Mouse (Mus musculus) neural tube, embryonic 10.5 days (tissue): ENCODE measurements around the gene Set.
A peak's percentile ranks its signal among the peaks of the same experiment; 100 is the strongest.

Source experiments
- DNase-seq: peaks from one replicate; pipeline ENCODE4 v3.0.0-alpha.2; 2017; ENCODE audit warnings: low spot score; ENCODE audit errors: extremely low spot score

Gene Set

DNA sequence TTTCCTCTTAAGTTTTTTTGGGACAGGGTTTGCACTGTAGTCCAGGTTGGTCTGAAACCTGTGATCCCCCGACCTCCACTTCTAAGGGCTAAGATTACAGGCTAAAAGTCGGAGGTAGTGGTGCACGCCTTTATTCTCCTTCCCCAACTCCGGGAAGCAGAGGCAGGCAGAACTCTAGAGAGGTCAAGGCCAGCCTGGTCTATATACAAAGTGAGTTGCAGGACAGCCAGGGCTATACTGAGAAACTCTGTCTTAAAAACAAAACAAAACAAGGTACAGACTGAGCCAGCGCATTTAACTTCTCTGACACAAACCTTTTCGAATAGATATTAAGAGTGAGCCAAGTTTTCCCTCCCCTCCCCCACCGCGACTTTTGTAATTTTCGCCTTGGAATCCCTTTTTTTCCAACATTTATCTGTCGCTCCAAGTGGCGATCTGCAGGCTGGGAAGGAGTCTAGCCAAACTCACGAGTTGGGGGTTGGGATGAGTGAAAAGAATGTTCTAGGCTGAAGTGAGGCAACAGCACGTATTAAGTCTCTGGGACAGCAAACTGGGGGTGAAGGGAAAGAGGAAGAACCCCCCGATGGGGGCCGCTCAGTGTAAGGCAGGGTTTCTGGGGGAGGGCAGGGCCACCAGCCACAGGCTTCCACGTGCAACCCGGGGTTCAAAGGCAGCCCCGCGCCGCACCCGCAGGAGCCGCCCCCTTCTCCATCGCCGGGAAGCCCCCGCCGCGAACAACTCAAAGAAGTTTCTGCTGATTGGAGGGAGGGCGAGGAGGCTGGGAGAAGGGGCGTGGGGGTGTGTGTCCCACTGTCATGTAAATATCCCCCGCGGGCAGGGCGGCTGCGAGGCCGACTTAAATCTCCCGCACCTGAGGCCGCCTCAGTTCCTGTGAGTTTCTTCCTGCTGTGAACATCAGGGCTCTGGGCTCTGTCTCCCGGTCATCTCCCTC lies 4.3 kb downstream of the Set start:
- peak; percentile 84 for DNase-seq

DNA sequence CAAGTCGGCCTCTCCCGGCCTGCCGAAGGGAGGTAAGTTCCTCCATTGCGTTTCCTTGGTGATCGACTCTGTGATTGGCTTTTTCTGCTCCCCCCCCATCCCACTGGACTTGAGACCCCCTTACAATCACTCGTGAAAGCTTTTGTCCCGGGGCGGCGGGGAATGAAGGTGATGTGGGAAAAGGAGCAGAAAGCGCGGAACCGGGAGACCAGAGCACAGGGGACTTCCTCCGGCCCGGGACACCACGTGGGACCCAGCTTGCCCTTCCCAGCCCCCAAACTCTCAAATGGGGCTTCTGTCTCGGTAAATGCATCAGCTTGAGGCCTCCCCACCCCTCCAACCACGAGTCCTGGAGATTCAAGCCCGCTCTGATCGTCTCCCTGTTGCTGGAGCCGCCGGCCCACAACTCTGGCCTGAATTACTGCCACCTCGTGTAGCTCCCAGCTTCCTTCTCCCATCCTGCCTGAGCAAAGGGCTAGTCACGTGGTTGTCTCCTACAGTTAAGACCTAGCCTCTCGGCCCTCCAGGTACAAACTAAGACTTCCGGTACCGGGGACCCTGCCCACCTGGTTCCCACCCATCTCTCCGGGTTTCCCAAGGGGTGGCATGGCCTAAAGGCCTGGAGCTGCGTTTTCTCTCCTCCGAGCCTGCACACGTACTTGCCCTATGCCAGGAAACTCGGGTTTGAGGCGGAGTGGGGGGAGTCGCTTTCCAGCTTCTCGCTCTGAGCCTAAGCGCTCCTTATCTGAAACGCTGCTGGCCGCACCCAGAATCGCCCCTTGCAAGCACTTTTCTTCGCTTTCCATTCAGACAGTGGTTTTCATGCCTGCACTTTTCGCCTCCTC lies 5.3 kb downstream of the Set start:
- peak; percentile 86 for DNase-seq

DNA sequence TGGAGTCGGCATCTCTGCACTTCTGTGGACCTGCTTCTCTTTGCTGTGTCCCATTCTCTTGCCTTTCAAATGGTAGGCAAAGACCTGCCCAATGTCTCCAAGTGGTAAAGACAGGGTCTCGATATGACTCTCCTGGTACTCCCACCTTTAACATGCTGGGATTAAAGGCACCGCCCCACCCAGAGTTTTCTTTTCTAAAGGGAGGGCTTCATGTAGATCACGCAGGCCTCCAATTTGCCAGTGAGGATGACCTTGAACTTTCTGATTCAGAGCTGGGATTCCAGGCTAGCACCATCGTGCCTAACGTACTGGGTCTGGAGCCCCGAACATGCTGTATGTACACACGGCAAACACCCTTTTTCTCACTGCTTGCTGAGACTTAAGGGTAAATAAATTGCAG lies 6.1 kb downstream of the Set start:
- no peak for DNase-seq

DNA sequence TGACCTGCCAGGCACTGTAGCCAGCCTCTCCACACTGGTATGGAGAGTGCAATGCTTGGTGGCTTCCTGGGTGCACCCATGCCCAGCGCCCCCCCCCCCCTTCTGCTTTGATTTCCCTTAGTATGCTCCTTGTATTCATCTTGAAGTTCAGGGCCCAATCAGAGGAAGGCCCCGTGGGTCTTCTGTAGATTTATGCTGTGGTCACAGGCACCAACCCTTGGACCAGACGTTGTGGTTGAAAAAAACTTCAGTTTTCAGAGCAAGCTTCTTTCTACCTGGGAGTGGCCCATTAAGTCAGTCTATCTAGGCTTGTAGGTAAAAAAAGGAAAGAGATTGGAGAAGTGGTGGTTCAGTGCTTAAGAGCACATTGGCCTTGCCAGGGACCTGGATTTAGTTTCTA lies 6.6 kb downstream of the Set start:
- DNase-seq = no peak

DNA sequence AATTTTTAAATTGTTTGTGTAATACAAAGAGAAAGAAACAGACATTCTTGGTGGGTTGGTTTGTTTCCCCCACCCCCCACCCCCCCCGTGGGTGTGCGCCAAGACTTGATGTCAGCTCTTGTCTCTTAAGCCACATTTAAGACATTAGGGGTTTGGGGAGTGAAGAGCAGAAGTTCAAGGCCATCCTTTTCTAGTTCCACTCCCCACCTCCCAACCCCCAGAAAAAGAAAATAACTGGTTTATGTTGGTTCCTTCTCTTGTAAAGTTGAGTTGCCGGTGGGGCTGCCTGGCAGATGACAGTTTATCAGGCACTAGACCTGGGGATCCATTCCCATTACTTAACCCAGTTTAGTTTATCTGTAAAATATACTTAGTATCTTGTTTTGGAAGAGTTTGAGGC lies 7.1 kb downstream of the Set start:
- no peak for DNase-seq

DNA sequence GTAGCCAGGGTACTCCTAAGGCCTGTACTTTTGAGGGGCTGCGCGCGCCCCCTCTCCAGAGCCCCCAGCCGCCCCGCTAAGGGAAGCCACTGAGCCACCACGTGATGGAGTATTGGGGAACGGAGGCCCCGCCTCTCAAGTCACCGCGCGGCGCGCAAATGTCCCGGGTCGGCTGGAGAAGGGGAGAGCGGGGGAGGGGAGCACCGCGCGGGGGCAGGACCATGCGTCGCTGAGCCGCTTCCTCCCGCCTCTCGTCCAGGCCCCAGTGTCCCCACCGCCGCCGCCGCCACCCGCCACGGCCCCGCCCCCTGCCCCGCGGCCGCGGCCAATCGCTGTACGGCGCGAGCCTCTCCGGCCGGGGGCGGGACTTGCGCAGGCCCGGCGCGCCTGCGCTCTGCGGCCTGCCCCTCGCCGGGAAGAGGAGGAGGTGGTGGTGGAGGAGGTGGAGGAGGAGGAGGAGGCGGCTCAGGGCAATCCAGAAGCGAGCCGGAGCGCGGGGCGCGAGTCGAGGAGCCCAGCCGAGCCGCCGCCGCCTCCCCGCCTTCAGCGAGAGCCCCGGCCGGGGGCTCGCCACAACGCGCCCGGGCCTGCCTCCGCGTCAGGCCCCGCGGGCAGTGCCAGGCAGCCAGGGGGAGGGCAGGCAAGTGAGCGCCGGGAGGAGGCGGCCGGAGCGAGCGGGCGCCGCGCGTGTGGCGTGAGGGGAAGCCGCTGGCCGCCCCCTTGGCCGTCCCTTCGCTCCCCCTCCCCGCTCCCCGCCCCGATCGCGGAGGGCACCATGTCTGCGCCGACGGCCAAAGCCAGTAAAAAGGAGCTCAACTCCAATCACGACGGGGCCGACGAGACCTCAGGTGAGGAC lies 9.1 kb downstream of the Set start:
- peak; percentile 94 for DNase-seq

DNA sequence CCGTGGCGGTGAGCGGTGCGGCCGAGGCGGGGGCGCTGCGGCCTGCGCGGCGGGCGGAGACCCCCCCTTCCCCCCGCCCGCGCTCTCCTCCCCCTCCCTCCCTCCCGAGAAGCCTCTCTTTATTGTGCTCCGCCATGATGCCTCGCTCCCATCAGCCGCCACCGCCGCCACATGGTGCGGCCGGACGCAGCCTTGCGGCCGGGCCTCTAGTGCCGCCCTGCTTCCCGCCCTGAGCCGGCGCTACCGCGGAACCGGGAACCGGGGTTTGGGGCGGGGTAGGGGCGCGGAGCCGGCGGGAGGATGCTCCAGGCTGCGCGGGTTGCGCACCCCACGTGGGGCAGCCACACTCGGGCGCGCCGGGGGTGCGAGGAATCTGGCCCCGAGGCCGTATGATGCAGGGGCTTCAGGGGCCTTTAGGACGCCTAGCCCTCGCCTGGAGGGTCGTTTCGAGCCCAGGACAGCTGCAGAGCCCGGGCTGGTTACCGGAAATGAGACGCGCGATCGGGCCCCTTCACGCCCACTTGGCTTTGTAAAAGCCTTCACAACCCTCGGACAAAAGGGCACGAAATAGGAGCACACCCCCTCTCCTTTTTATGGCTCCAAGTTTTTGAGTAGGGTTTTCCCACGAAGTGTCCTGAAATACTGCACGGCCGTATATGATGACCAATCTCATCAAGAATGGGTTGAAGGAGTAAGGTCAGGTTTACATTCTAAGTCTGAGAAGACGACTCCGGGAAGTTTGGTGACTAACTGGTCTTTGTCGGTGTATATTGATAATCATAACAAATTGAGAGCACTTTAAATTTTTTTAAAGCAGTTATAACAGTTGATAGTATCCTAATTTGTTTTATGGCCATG lies 10.1 kb downstream of the Set start:
- peak; percentile 73 for DNase-seq

DNA sequence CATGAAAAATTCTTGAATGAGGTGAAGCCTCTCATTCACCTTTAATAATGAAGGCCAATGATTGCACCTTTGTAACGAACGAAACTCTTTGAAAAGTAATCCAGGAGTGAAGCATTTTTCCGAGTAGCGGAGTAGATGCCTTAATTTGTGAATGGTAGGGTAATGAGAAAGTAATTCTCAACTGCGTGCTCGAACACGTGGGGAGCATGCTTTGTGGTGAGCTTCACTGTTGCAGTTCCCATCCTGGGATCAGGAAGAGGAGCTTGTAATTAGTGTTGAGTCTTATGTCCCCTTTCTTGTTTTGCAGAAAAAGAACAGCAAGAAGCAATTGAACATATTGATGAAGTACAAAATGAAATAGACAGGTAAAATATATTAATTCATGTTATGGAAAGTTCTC lies 10.8 kb downstream of the Set start:
- DNase-seq = no peak

DNA sequence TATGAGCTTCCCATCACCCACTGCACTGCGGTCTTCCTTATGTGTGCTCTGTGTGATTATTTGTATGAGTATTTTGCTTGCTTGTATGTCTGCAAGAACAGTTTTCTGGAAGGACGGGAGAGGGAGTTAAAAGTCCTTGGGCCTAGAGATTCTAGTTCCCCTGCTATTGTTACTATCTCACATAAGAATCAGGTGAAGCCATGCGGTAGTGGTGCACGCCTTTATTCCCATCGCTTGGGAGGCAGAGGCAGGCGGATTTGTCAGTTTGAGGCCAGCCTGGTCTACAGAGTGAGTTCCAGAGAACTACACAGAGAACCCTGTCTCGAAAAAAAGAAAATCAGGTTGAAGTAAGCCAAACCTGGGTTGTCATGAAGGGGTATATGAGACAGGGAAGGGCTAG lies 15.7 kb downstream of the Set start:
- DNase-seq = no peak

DNA sequence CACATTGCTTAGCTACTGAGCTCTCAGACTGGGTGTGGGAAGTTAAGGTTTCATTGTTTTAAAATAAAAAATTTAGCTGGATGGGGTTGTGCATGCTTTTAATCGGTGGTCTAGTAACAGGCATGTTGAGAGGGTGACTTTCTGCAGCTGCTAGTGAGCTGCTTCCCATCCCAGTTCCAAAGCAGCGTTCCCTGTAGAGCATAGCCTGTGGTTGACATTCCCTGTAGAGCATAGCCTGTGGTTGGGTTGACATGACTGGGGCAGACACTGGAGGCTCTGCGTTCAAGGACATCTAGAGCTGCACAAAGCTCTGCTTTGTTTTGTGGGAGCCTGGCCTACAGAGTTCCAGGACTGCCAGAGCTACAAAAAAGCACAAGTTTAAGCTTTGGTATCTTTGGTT lies 16.1 kb downstream of the Set start:
- no peak for DNase-seq

DNA sequence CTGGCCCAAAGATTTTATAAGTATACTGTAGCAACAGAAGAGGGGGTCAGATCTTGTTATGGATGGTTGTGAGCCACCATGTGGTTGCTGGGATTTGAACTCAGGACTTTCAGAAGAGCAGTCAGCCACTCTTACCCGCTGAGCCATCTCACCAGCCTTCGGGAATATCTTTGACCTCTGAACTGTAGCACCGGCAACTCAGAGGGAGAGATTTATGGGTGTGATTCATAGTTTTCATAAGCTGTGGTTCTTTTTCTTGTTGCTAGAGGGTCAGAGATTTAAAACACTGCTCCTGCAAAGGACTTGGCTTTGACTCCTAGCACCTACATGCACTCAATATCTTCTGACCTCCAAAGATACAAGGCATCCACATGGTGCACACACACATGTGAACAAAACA lies 18.4 kb downstream of the Set start:
- no peak for DNase-seq

DNA sequence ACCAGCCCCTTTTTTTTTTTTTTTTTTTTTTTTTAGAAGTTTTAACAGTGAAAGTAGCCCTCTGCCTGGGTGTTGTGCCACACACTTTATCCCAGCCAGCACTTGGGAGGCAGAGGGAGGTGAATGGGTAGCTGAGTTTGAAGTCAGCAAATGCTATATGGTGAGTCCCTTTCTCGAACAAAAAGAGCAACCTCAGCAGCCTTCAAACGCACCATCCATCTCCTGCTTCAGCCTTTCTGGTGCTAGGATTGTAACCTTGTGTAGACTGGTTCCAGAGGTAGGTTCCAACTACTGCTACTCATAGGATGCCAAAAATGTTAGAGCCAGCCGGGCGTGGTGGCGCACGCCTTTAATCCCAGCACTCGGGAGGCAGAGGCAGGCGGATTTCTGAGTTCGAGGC lies 19.3 kb downstream of the Set start:
- no peak for DNase-seq

DNA sequence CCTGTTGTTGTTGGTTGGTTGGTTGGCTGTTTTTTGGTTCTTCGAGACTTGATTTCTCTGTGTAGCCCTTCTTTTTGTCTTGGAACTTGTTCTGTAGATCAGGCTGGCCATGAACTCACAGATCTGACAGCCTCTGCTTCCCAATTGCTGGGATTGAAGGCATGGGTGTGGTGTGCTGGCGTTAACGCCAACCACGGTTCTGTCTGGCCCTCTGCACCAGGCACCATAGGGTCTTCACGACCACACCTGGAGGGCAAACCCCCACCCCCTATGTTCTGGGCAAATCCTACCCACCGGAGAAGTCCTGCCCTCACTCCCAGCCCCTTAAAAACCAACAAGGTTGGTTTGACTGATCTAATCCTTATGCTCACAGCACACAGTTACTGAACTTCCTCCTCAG lies 19.8 kb downstream of the Set start:
- DNase-seq = no peak

DNA sequence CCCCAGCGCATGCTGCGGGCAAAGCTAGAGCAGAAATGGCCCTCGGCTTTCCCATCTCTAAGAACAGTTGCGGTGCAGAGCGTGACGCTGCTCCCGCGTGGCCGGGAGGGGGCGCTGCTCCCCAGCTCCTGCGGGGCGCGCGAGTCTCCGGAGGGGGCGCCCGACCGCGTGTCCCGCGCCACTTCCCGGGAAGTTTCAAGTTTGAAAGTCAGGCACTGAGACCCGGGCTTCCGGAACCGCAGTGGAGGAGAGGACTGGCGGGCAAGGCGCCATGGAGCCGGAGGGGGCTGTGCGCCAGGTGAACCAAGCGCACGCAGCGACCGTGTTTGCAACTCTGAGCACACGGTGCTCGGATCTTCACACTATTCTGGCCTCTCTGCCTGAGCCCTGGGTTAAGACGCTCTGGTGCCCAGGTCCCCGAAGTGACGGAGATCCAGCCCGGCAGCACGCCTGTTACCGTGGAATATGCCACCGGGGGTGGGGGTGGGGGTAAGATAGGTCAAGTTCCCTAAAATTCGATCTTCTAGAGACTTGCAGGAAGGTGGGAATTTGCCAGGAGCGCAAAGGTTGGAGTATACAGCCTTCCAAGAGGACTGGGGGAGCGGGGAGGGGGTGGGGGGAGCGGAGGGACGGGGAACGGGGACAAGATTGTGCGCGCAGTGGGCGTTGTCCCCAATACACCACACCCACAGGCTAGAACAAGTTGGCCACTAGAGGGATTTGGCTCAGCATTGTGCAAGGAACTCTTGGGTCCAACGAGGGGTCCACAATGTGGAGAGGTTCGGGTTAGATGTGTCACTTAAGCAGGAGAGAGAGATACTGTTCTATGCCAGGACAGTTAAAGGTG lies 20.5 kb downstream of the Set start, which contains the start of gene Pkn3:
Gene Pkn3 (plus strand): TSS at position 183 of the 847 bp plus-strand sequence.
- peak; percentile 87 for DNase-seq

DNA sequence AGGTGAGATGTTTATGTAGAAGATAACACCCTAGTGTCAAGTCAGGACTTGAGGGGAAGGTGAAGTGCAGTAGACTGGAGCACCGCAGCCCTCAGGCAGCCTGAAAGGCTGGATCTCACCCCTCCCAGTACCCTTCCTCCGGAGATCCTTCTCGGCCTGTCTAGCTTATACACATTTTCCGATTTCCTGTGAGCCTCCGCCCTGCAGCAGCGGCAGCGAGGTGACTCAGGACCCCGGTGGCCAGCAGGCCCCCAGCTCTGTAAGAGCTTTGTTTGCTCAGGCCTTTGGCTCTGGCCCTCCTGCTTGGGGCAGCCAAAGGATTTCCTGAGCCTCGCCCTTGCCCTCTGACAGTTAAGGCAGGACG lies 21.2 kb downstream of the Set start:
- DNase-seq = no peak

DNA sequence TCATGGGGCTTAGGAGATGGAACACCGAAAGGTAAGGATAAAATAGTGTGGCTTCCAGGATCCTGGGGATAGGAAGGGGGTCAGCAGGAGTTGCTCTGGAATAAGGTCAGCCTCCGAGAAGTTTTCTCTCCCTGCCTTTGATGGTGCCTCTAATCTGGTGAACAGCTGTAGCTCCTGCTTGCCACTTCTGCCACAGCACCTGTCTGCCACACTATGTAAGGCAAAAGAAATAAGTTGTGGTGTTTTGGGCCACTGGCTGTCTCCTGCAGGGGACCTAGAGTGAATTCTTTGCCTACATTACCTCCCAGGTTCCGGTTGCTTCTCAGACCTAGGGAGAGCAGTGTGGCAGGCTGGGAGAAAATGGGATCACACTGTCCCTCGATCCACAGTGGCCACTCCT lies 21.6 kb downstream of the Set start:
- DNase-seq = no peak

DNA sequence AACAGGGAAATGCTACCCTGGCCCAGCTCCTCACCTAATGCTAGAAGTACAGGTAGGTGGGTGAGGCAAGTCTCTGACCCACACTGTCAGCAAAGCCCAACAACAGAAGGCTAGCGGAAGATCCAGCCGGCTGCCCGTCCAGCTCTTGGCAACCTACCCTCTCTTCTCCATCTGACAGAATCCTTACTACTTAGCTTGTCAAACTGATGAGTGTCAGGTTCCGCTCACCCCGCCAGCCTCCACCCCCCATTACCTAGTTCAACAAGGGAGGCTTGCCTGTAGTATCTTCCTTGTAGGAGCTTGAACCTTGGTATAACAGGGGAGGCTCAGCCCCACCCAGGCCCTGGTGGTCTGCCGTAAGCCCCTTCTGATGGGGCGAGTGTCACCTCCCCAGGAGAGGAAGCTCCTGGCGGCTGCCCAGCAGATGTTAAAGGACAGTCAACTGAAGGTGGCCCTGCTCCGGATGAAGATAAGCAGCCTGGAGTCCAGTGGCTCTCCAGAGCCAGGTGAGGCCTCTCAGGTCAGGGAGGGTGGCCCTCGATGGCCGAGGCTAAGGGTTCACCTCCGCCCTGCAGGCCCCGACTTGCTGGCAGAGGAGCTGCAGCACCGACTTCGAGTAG lies 23.1 kb downstream of the Set start:
- no peak for DNase-seq

DNA sequence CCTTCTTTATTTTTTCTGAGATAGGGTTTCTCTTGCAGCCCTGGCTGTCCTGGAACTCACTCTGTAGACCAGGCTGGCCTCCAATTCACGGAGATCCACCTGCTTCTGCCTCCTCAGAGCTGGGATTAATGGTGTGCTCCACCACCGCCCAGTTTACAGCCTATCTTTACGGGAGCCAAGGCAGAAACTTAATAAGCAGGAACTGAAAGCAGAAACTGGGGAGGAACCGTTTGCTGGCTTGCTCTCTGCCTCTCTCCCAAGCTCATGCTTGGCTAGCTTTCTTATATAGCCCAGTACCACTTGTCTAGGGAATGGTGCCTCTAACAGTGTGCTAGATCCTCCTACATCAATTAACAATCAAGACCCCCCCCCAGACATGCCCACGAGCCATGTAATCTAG lies 26.9 kb downstream of the Set start:
- DNase-seq = no peak

DNA sequence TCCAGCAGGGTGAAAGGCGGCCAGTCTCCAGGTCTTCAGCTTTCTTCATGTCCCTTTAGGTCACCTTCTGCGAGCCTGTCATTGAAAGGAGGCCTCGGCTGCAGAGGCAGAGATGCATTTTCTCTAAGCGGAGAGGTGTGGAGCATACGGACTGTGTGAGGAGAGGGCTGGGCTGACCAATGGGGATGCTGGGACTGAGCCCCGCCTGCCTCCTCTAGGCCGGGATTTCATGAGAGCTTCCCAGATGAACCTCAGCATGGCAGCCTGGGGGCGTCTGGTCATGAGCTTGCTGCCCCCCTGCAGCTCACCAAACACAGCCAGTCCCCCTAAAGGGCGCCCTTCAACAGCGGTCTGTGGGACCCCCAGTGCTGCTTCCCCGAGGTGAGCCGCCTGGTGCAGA lies 27.5 kb downstream of the Set start:
- peak; percentile 39 for DNase-seq
